Mouse (Mus musculus) E14TG2a.4 (cell line): Measurements from ENCODE around the gene Mapkbp1.

Source experiments
- H3K27me3 ChIP-seq: 2 replicates; pipeline ENCODE4 v1.6.1; 2014; ENCODE audit warnings: low read length, control low read depth; ENCODE audit not compliant: insufficient read depth
- H3K36me3 ChIP-seq: 2 replicates; pipeline ENCODE4 v1.6.1; 2014; ENCODE audit warnings: low read length, control low read depth; ENCODE audit not compliant: insufficient read depth
- H3K4me1 ChIP-seq: replicated peaks from 2 replicates; pipeline ENCODE4 v1.6.1; 2014; ENCODE audit warnings: low read depth, low read length, control low read depth
- H3K4me3 ChIP-seq: replicated peaks from 2 replicates; pipeline ENCODE4 v1.5.1; 2014; ENCODE audit warnings: mild to moderate bottlenecking, low read length
- H3K9me3 ChIP-seq: 2 replicates; pipeline ENCODE4 v1.6.1; 2014; ENCODE audit warnings: low read length, control low read depth
- CTCF ChIP-seq: conservative IDR thresholded peaks from 2 replicates; pipeline ENCODE4 v1.5.1; 2014; ENCODE audit warnings: low read length
- NANOG ChIP-seq: IDR thresholded peaks from 2 replicates; pipeline ENCODE4 v1.6.1; 2014; ENCODE audit warnings: borderline replicate concordance, low read length, mixed read lengths
- POU5F1 ChIP-seq: IDR thresholded peaks from 2 replicates; pipeline ENCODE4 v1.6.1; 2014; ENCODE audit warnings: low read length, borderline replicate concordance

Gene Mapkbp1

DNA sequence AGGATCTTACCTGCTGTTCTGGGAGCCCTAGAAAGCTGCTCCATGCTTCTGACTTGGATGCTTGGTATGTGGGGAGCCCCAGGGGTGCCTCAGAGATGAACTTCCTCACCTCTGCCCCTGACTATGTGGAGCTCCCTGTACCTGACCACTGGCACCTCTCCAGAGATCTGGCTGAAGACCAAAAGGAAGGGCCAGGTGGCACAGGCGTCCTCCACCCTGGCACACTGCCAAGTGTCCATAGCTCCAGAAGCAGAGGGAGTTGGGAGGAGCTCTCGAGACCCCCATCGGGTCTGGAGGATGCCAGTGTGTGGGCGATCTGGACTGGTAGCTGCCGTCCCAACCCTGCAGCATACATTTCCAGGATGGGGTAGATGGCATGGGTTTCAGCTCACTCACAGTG lies 61.2 kb downstream of the Mapkbp1 start:
- TF ChIP-seq NANOG (no peak), POU5F1 (no peak), CTCF (no peak)
- Histone ChIP-seq H3K4me3 (no peak overlapping the region), H3K4me1 (peaks cover 54% of the 10 kb centered on the region)

DNA sequence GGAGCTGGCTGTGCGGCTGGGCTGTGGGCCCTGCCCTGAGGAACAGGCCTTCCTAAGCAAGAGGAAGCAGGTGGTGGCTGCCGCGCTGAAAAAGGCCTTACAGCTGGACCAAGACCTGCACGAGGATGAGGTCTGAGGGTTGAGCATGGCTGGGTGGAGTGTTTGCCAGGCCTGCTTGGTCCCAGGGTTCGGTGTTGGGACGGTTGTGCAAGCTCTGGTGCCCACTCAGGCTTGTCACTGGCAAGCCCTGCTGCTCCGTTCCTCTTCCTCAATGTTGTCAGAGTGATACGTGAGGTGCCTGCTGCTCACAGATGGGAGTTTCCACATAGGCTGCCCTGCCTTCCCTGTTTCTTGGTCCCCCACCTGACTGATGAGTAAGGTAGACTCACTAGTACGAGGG lies 65.2 kb downstream of the Mapkbp1 start:
- H3K4me1 ChIP-seq, result peaks cover 44% of the 10 kb centered on the region
- no peaks in the 10 kb centered on the region for H3K27me3 ChIP-seq
- TF ChIP-seq CTCF, result no peak
- TF ChIP-seq POU5F1, result no peak
- no peak for TF ChIP-seq NANOG
- H3K9me3 ChIP-seq, result no peaks in the 10 kb centered on the region
- peaks cover 94% of the 10 kb centered on the region for H3K36me3 ChIP-seq
- no peak overlapping the region for H3K4me3 ChIP-seq

More for the DNA sequence above, 61.2 kb downstream of the Mapkbp1 start:
- peaks cover 92% of the 10 kb centered on the region for H3K36me3 ChIP-seq
- H3K27me3 ChIP-seq, result no peaks in the 10 kb centered on the region
- H3K9me3 ChIP-seq, result no peaks in the 10 kb centered on the region

DNA sequence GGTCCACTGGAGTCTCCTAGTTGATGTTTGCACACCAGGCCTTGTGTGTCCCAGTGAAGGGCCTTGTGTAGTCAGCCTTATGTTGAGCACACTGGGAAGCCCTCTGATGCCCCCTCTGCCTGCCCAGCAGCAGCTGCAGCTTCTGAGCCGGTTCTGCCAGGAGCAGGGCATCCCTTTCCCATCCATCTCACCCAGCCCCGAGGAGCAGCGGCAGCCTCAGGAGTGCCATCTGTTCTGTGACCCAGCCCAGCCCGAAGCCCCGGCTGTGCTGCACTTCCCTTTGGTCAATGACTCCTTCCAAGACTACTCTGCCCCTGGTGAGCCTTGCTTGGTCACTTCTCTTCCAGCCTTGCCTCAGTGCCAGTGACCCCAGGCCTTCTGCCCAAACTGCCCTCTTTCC lies 68.5 kb downstream of the Mapkbp1 start:
- no peak overlapping the region for H3K4me3 ChIP-seq
- 0 out of 2 replicates have a peak, but pooled peaks cover under 1% of the 10 kb centered on the region for H3K27me3 ChIP-seq
- no peaks in the 10 kb centered on the region for H3K9me3 ChIP-seq
- TF ChIP-seq NANOG, result no peak
- no peak for TF ChIP-seq CTCF
- no peak for TF ChIP-seq POU5F1
- peaks cover 64% of the 10 kb centered on the region for H3K36me3 ChIP-seq
- H3K4me1 ChIP-seq, result peaks cover 57% of the 10 kb centered on the region

DNA sequence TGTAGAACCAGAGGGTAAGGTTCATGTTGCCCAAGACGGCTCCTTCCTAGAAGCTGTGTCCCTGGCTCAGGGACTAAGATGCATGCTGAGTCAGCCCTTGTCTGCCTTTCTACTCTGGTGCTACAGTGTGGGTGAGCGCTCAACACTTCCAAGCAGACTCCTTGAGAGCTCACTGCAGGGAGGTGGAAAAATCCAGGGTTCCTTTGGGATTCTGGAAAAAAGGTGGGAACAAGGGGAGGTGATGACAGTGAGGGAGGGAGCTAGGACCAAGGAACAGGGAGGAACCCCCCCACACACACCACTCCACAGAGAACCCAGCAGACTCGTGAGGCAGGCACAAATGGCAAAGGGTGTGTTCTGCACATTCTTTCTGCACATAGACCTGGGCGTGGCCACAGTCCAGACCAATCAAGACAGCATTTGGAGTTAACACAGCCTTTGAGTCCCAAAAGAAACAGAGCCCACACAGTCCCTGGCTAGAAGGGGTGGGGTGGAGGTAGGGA lies 71.7 kb downstream of the Mapkbp1 start:
- H3K27me3 ChIP-seq, result peaks cover 17% of the 10 kb centered on the region
- no peak for TF ChIP-seq NANOG
- peaks cover 31% of the 10 kb centered on the region for H3K4me1 ChIP-seq
- no peaks in the 10 kb centered on the region for H3K9me3 ChIP-seq
- no peak overlapping the region; the same call in 1 of the 2 replicates for H3K4me3 ChIP-seq
- peaks cover 34% of the 10 kb centered on the region for H3K36me3 ChIP-seq

DNA sequence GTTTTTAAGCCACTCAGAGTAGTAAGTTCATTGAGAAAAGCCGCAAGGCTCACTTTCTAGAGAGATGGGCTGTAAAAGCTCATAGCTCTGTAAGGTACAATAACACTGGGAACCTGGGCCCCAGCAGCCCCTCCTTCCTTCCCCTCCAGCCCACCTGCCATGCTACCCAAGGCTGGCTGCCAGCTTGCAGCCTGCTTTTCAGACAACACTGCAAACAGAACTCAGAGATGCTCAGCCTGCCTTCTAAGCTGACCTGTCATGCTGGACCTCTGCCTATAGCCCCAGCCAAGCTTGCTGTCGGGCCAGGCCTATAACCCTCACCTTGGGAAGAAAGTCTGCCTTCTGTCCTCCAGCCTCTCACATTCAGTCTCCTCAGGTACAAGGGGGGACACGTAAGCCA lies 72.2 kb downstream of the Mapkbp1 start:
- H3K9me3 ChIP-seq, result no peaks in the 10 kb centered on the region
- H3K4me1 ChIP-seq, result peaks cover 30% of the 10 kb centered on the region
- H3K36me3 ChIP-seq, result peaks cover 29% of the 10 kb centered on the region
- peaks cover 17% of the 10 kb centered on the region for H3K27me3 ChIP-seq
- H3K4me3 ChIP-seq, result no peak overlapping the region
- no peak for TF ChIP-seq CTCF
- no peak for TF ChIP-seq NANOG
- no peak for TF ChIP-seq POU5F1

DNA sequence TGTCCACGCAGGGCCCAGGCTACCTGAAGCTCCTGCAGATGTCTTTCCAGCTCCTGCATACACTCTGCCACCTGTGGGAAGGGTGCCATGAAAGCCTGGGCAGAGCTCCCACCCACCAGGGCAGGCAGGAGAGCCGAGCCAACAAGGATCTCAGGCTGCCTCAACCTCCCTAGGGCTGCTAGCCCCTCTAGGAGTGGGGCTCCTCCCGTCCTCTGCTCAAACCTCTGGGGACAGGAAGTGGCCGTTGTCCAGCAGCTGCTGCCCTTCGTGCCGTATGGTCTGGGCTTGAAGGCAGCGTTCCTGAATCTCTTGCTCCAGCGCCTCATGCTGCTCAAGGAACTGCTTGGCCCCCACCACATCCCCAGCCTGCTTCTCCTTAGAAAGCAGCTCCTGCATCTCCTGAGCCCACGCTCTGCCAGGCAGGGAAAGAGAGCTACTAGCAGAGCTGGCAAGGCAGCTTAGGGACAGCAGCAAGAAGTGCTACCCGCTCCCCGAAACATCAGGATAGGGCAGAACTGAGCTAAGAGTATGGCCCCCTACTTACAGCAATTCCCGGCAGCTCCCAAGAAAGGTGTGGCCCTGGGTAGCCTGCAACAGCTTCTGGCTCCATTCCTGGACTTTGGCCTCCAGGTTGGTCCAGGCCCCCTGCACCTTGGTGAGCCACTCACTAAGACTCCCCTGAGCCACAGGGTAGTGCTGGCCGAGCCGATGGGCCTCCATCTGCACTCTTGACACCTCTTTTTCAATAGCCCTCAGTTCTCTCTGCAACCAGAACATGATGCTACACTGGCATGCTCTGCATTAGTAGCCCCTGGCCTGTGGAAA lies 74.2 kb downstream of the Mapkbp1 start:
- H3K4me3 ChIP-seq, result no peak overlapping the region
- H3K4me1 ChIP-seq, result peaks cover 31% of the 10 kb centered on the region
- peaks cover 9% of the 10 kb centered on the region for H3K36me3 ChIP-seq
- peaks cover 17% of the 10 kb centered on the region for H3K27me3 ChIP-seq
- no peak for TF ChIP-seq POU5F1
- H3K9me3 ChIP-seq, result no peaks in the 10 kb centered on the region

DNA sequence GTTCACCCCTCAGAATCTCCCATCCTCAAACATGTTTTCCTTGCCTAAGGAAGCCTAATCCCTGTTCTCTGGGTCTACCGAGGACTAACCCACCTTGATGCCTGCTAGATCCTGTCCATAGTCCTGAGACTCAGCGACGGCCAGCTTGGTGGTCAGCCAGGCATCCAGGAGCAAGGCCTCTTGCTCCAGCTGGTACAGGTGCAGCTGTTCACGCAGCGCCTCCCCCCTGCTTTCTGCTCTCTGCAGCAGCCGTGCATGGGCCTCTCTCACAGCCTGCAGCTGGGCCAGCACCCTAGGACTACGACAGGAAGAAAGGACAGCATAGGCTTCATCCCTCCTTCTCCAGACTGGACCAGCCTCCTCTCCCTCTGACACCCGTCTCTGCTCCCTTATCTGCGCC lies 75.7 kb downstream of the Mapkbp1 start:
- H3K36me3 ChIP-seq, result no peaks in the 10 kb centered on the region
- H3K9me3 ChIP-seq, result no peaks in the 10 kb centered on the region
- peaks cover 17% of the 10 kb centered on the region for H3K27me3 ChIP-seq
- H3K4me3 ChIP-seq, result no peak overlapping the region
- TF ChIP-seq NANOG, result no peak
- no peak for TF ChIP-seq POU5F1
- no peak for TF ChIP-seq CTCF
- peaks cover 31% of the 10 kb centered on the region for H3K4me1 ChIP-seq

DNA sequence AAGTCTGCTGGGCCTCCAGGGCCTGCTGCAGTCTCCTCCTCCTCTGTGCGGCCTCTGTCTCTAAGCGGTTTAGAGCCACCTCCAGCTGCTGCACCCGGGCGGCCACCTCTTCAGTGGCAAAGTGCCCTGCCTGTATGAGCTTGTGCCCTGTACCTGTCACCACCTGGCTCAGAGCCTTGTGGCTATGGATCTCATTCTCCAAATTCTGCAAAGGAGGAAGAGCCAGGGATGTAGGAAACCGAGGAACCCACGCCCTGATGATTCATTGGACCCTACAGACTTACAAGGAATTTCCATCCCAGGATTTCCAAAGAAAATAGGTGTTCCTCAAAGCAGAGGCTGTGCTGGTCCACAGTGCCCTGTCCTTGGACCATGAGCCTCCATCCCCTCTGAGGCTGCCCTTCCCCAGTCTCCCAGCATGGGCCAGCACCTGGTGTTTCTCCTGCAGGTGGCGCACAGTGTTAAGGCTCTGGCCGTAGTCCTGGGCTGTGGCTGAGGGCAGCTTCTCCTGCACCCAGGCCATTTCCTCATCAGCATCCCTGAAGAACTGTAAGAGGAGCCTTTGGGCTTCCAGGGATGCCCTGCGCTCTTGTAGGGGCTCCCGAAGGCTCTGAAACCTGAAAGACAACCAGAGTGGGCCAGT lies 77.3 kb downstream of the Mapkbp1 start:
- Histone ChIP-seq H3K27me3 (peaks cover 17% of the 10 kb centered on the region), H3K9me3 (no peaks in the 10 kb centered on the region), H3K4me1 (peaks cover 17% of the 10 kb centered on the region), H3K36me3 (no peaks in the 10 kb centered on the region), H3K4me3 (no peak overlapping the region)
- TF ChIP-seq CTCF (peak; percentile 42), NANOG (no peak), POU5F1 (no peak)
